Mouse (Mus musculus): ENCODE results near the gene Sgip1. TPM values are rescaled to one million over a fixed set of nuclear protein-coding genes. Genes with fewer than 3 reads are reported as not detected.

The Sgip1 gene
- polyA plus RNA-seq, 1 experiment from 2014 or later, result 0.60 TPM

DNA sequence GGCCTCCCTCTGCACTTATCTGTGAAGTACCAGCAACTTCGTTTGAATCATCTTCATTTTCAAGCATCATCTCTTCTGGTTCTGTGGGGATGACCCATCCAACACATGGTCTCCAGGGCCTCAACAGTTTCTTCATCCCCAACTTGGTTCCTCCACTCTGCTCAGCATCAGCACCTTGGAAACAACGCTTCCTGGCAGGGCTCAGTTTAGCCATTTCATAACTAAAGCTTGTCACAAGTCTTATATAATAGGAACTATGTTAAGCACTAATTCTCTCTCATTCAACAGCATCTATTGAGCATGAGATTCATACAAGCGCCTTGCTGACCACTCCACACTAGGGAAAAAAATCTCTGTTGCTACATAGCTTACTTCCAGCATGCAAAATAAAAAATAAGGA is 199.2 kb downstream of the Sgip1 start:
- no peak for TF ChIP-seq CTCF (IDR thresholded peaks at IDR 0.05; ENCODE audit: low read depth)
- TF ChIP-seq EP300 (IDR thresholded peaks at IDR 0.05; ENCODE audit: low read depth), result no peak
- 66% methylated on average over 3 of the region's 3 CpGs for WGBS (ENCODE audit: insufficient replicate concordance)

DNA sequence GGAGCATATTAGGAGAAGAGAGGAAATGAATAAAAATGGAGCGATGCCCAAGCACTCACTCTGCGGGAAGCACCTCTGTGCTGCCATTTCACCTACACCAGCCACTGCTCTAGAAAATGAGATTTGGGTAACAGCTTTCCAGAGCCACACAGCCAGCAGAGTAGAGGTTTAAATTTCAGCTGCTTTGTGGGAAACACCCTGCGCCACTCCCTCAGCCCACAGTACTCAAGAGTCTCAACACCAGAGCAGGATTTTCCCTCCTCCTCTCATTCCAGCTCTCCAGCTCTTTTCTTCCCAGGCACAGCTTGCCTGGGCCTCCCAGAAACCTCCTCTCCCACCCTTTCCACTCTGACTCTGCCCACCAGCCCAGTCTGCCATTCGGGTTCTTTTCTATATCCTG is 199.6 kb downstream of the Sgip1 start:
- Histone ChIP-seq H3K27me3 (ENCODE audit: insufficient read depth, low read length) (no peaks in the 10 kb centered on the region), H3K9me3 (ENCODE audit: low read length) (no peaks in the 10 kb centered on the region), H3K4me2 (ENCODE audit: low read depth, low read length) (no peak overlapping the region), H3K27ac (ENCODE audit: low read depth) (no peak overlapping the region), H3K4me1 (ENCODE audit: insufficient read depth) (no peaks in the 10 kb centered on the region), H3K4me3 (ENCODE audit: low read depth, low read length) (no peak overlapping the region), H3K36me3 (replicated peaks; ENCODE audit: insufficient read depth, low read length) (no peaks in the 10 kb centered on the region), H3K9ac (replicated peaks) (no peak overlapping the region)
- 71% methylated on average over 4 of the region's 4 CpGs for WGBS (ENCODE audit: insufficient replicate concordance)
- TF ChIP-seq EP300 (IDR thresholded peaks at IDR 0.05; ENCODE audit: low read depth) (no peak), CTCF (IDR thresholded peaks at IDR 0.05; ENCODE audit: low read depth) (no peak)
- ATAC-seq, result no peak
- DNase-seq, result no peak

More for the DNA sequence above, 199.2 kb downstream of the Sgip1 start:
- Histone ChIP-seq H3K4me1 (ENCODE audit: insufficient read depth) (no peaks in the 10 kb centered on the region), H3K27ac (ENCODE audit: low read depth) (no peak overlapping the region), H3K9me3 (ENCODE audit: low read length) (no peaks in the 10 kb centered on the region), H3K27me3 (ENCODE audit: insufficient read depth, low read length) (no peaks in the 10 kb centered on the region), H3K4me3 (ENCODE audit: low read depth, low read length) (no peak overlapping the region), H3K9ac (replicated peaks) (no peak overlapping the region), H3K4me2 (ENCODE audit: low read depth, low read length) (no peak overlapping the region), H3K36me3 (replicated peaks; ENCODE audit: insufficient read depth, low read length) (no peaks in the 10 kb centered on the region)
- ATAC-seq, result no peak
- no peak for DNase-seq

DNA sequence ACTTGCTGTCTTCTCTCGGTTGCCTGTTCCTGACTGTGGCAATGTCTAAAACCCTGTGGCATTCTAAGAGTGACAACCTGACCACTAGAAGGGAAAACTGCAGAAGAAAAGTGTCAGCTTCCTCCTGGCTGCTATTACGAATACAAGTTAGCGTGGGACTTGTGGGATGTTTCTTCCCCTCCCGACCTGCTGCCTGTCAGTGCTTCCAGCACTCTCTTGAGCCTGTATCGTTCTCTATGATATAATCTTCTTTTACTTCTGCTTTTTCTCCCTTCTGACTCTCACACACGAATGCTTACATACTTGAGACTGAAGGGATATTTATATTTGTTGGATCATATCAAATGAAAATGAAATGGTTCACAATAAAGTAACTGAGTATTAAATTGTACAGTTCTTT is 203.2 kb downstream of the Sgip1 start:
- no peak overlapping the region for H3K4me2 ChIP-seq (ENCODE audit: low read depth, low read length)
- TF ChIP-seq EP300 (IDR thresholded peaks at IDR 0.05; ENCODE audit: low read depth) (no peak), CTCF (IDR thresholded peaks at IDR 0.05; ENCODE audit: low read depth) (no peak)
- H3K9me3 ChIP-seq (ENCODE audit: low read length), result no peaks in the 10 kb centered on the region
- no peak for ATAC-seq
- no peak overlapping the region for H3K4me3 ChIP-seq (ENCODE audit: low read depth, low read length)
- DNase-seq, result no peak
- no peaks in the 10 kb centered on the region for H3K27me3 ChIP-seq (ENCODE audit: insufficient read depth, low read length)
- H3K36me3 ChIP-seq (replicated peaks; ENCODE audit: insufficient read depth, low read length), result no peaks in the 10 kb centered on the region
- no peaks in the 10 kb centered on the region for H3K4me1 ChIP-seq (ENCODE audit: insufficient read depth)
- no peak overlapping the region for H3K9ac ChIP-seq (replicated peaks)
- no peak overlapping the region for H3K27ac ChIP-seq (ENCODE audit: low read depth)
- 32% methylated on average over 6 of the region's 6 CpGs for WGBS (ENCODE audit: insufficient replicate concordance)

DNA sequence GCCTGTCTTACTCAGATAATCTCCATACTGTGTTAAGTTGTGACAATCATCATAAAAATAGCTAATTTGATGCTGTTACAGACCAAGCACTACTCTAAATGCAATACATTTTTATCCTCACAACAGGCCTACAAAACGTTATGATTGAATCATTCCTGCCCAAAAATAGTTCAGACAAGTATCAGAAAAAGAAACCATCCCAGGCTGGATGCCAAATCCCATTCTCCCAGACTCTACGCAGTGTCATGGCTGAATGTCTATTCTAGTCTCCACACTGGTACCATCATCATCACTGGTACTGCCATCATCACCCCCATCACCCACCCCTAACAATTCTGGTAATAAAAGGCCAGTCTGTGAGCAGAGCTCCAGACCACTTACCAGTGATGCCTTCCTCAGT is 211.4 kb downstream of the Sgip1 start:
- no peak for DNase-seq
- no peak for TF ChIP-seq CTCF (IDR thresholded peaks at IDR 0.05; ENCODE audit: low read depth)
- TF ChIP-seq EP300 (IDR thresholded peaks at IDR 0.05; ENCODE audit: low read depth), result no peak
- no peak overlapping the region for H3K9ac ChIP-seq (replicated peaks)
- no peak overlapping the region for H3K27ac ChIP-seq (ENCODE audit: low read depth)
- 63% methylated on average over 2 of the region's 2 CpGs for WGBS (ENCODE audit: insufficient replicate concordance)
- no peaks in the 10 kb centered on the region for H3K9me3 ChIP-seq (ENCODE audit: low read length)
- H3K4me3 ChIP-seq (ENCODE audit: low read depth, low read length), result no peak overlapping the region
- no peaks in the 10 kb centered on the region for H3K36me3 ChIP-seq (replicated peaks; ENCODE audit: insufficient read depth, low read length)
- ATAC-seq, result no peak
- no peaks in the 10 kb centered on the region for H3K4me1 ChIP-seq (ENCODE audit: insufficient read depth)
- no peak overlapping the region for H3K4me2 ChIP-seq (ENCODE audit: low read depth, low read length)
- H3K27me3 ChIP-seq (ENCODE audit: insufficient read depth, low read length), result no peaks in the 10 kb centered on the region

DNA sequence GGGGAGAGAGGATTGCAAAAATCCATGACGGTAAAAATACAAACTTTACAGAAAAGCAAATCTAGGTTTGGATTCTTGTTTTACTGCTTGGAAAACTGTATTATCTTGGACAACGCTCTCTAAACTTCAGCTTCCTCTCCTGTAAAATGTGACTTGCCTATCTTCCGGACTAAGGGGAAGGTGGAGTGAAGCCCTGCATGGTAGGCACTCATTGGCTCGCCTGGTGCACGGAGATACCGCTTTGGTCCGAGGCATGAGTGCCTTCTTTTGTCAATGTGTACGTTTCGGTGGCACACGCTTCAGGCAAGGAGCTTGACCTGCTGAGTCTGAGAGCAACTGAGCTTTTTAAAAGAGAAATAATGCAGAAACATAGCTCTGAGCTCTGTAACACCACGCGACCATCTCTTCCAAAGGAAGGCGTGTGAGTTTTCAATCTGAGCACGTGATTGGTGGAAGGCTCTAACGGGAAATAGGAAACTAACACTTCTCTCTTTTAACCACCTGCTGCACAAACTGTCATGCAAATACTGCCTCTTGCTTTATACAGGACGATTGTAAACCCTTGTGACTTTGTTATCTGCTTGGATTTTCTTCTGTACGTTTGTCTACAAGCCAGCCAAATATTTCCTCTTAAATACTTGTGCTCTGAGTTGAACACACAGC is 214.3 kb downstream of the Sgip1 start:
- no peaks in the 10 kb centered on the region for H3K27me3 ChIP-seq (ENCODE audit: insufficient read depth, low read length)
- no peaks in the 10 kb centered on the region for H3K9me3 ChIP-seq (ENCODE audit: low read length)
- DNase-seq (no peak), ATAC-seq (peak; percentile 50)
- no peak for TF ChIP-seq CTCF (IDR thresholded peaks at IDR 0.05; ENCODE audit: low read depth)
- TF ChIP-seq EP300 (IDR thresholded peaks at IDR 0.05; ENCODE audit: low read depth), result no peak
- WGBS (ENCODE audit: insufficient replicate concordance), result 39% methylated on average over 17 of the region's 17 CpGs
- H3K9ac ChIP-seq (replicated peaks), result no peak overlapping the region
- no peaks in the 10 kb centered on the region for H3K36me3 ChIP-seq (replicated peaks; ENCODE audit: insufficient read depth, low read length)
- peak overlapping the region; percentile 23; the same call in 1 of the 2 replicates for H3K4me2 ChIP-seq (ENCODE audit: low read depth, low read length)
- no peaks in the 10 kb centered on the region for H3K4me1 ChIP-seq (ENCODE audit: insufficient read depth)
- H3K4me3 ChIP-seq (ENCODE audit: low read depth, low read length), result no peak overlapping the region
- peak overlapping the region; percentile 60 for H3K27ac ChIP-seq (ENCODE audit: low read depth)

DNA sequence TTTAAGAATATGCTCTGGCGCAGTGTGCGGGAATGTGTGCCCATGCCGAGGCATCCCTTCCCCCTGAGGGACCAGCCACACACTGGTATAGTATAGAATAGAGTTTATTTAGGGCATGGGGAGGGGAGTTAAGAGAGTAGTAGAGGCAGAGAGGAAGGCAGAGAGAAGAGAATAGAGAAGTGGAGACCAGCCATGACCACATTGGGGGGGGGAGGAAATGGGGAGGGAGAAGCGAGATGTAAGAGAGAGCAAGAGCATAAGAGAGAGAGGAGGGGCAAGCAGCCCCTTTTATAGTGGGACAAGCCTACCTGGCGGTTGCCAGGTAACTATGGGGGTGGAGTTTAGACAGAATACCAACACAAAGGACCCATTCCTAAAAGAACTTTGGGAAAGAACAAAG is 218.3 kb downstream of the Sgip1 start:
- H3K27me3 ChIP-seq (ENCODE audit: insufficient read depth, low read length), result no peaks in the 10 kb centered on the region
- ATAC-seq, result no peak
- H3K36me3 ChIP-seq (replicated peaks; ENCODE audit: insufficient read depth, low read length), result no peaks in the 10 kb centered on the region
- DNase-seq, result no peak
- no peak overlapping the region for H3K9ac ChIP-seq (replicated peaks)
- H3K4me2 ChIP-seq (ENCODE audit: low read depth, low read length), result no peak overlapping the region
- TF ChIP-seq EP300 (IDR thresholded peaks at IDR 0.05; ENCODE audit: low read depth) (no peak), CTCF (IDR thresholded peaks at IDR 0.05; ENCODE audit: low read depth) (no peak)
- no peak overlapping the region for H3K4me3 ChIP-seq (ENCODE audit: low read depth, low read length)
- H3K9me3 ChIP-seq (ENCODE audit: low read length), result no peaks in the 10 kb centered on the region
- no peak overlapping the region for H3K27ac ChIP-seq (ENCODE audit: low read depth)
- H3K4me1 ChIP-seq (ENCODE audit: insufficient read depth), result no peaks in the 10 kb centered on the region
- 60% methylated on average over 5 of the region's 5 CpGs for WGBS (ENCODE audit: insufficient replicate concordance)
